Mouse (Mus musculus): ENCODE measurements around the gene Tnfaip3. TPM values are rescaled to one million over a fixed set of nuclear protein-coding genes. Genes with fewer than 3 reads are reported as not detected.

Gene Tnfaip3
- total RNA-seq (2021), result 1 to 10 TPM; 5.2 to 7.0 TPM

DNA sequence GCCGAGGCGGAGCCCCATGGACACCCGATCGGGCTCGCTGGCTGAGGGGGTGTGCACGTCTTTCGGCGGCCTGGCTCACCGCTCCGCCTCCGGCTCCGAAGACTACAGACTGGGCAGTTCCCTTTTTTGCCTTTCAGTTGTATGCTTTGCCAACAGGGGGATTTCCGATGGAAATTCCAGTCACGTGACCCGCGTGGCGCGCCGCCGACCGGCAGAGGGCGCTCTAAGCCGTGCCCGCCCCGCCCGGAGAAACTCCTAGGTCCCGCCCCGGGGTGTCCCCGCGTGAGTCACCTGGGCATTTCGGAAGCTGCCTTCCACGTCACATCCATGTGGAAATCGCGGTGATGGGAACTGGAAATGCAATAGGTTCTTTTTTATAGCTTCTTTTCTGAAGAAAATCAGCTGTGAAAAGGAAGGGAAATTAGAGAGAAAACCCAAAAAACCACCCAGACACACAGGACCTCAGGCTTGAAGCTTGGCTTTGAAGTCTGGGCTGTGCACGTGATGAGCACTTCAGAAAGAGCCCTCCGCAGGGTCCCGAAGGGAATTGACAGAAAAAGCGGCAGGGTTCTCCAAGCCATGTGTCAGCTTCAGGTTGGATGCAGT is at the start of gene Tnfaip3:
TSS of gene Tnfaip3 (minus strand) at position 401 of the 606 bp plus-strand sequence.
- peak; percentile 92 for DNase-seq
- intact Hi-C loops (cut with DNase I), result loop anchor here (2.0 kb wide), 1 partner anchor 171 kb away; no protein-coding TSS in a partner anchor

- intact Hi-C loops (cut with DNase I), result no loop called here
These were observed 49.5 kb upstream of the Tnfaip3 start for GRCm38 (mm10) chr10:19064651-19065601.

GRCm38 (mm10) chr10:19063670-19064069 is 48.2 kb upstream of the Tnfaip3 start:
- no peak for DNase-seq
- intact Hi-C loops (cut with DNase I), result no loop called here

More at GRCm38 (mm10) chr10:19064651-19065601, 49.5 kb upstream of the Tnfaip3 start:
- no peak for DNase-seq

DNA sequence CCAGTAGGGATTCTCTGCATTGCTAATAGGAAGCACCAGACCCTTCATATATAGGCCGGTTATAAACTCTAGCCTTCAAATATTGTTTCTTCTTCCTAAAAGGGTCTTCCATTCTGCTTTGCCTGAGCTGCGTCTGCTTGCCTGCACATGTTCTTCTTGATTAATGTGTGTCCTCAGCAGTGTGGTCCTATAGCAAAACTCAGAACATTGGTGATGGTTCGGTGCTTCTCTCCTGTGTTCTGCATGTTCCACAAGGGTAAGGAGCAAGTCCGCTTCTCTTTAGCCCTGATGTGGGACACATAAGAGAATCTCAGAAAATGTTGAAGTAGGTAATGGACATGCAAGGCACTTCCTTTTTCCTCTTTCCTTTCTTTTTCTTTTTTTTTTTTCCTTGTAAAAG is 47.8 kb upstream of the Tnfaip3 start:
- intact Hi-C loops (cut with DNase I), result no loop called here
- DNase-seq, result no peak

DNA sequence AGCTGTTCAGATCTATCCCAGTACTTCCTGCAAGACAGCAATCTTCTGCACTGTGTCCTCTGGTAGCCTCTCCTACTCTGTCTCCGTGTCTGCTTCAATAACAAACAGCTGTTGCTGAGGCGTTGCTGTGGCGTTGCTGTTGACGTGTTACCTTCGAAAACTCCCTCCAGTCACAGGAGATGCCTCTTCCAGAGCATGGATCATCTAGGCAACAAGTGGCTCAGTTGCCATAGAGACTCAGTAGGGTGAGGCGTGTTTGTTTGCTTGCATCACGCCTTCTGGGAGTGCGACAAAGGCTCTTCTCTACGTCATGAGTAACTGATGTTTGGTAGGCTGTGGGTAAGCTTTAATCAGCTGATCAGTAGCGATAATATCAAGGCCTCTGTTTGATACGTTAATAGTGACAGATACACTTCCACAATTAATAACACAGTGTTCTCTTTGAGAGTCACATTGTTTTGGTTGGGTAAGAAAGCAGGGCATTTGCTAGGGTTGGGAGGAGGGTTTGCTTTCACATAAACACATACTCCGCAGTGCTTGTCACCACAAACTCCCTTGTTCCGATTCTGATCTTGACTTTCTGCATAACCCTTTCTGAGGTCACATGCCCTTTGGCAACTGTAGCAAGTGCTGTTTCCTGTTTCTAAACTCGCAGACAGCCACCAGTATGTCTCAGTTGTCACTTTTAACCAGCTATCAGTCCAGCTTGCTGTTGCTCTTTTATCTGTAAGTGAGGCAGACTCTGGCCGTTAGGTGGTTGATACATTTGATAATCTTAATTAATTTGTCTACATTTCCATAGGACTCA is 46.8 kb upstream of the Tnfaip3 start:
- DNase-seq, result no peak
- intact Hi-C loops (cut with DNase I), result no loop called here

- no peak for DNase-seq
- intact Hi-C loops (cut with DNase I), result no loop called here
These were observed 45.7 kb upstream of the Tnfaip3 start for GRCm38 (mm10) chr10:19061201-19061600.

- DNase-seq, result no peak
- intact Hi-C loops (cut with DNase I), result no loop called here
These were observed 38.1 kb upstream of the Tnfaip3 start for GRCm38 (mm10) chr10:19053524-19053923.

GRCm38 (mm10) chr10:19045986-19046385 is 30.5 kb upstream of the Tnfaip3 start:
- no peak for DNase-seq
- intact Hi-C loops (cut with DNase I), result no loop called here

DNA sequence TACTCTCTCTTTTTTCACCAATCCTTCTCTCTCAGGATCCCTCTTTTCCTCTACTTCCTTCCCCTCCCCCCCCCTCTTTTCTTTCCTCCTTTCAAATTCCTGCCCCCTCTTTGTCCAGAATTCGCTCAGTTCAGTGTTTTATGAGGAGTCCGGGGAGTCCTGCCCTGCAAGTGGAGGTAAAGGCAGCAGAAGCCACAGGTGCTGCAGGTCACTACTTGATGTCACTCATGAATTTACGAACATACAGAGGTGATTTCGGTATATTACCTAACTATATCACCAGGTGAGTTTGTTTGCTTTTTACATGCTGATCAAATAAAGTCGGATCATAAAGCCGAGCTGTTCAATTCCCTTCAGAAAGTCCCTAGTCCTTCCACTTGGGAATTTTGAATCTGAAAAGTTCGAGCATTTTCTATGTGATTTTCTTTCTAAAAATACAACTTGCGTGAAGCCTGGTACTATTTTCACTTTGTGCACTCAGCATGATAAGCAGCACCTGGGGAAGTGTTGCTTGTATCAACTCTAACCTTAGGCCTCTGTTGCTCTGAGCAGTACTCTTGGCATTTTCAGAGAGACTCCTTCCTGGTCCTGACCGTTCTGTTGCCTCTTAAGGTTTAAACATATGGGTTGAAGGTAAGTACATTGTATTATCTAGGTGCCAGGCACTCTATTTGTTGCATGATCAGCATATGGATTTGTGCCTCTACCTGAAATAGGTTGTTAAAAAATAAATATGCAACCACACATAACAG is 29.5 kb upstream of the Tnfaip3 start:
- no peak for DNase-seq
- intact Hi-C loops (cut with DNase I), result no loop called here

GRCm38 (mm10) chr10:19043529-19044262 is 28.2 kb upstream of the Tnfaip3 start:
- DNase-seq, result no peak
- intact Hi-C loops (cut with DNase I), result no loop called here

- DNase-seq, result no peak
- intact Hi-C loops (cut with DNase I), result no loop called here
These were observed 24.7 kb upstream of the Tnfaip3 start for GRCm38 (mm10) chr10:19040147-19040546.

- intact Hi-C loops (cut with DNase I), result no loop called here
- peak; percentile 35 for DNase-seq
These were observed 19.3 kb upstream of the Tnfaip3 start for GRCm38 (mm10) chr10:19034764-19035163.

DNA sequence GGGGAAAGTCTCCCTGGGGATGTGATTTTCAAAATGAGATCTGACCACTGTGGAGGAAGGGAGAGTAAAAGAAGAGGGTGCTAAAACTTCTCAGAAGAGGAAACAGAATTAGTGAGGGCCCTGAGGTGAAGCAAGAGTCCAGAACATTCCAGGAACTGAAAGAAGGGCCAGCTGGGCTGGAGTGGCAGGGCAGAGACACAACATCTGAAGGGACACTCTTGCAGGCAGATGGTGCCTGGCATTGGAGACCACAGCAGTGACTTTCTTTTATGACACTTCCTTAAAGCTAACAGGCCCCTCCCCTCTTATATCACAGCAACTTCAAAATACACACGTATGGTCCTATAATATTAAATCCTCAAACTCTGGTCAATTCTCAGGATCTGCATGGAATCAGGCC is 18.2 kb upstream of the Tnfaip3 start:
- no peak for DNase-seq
- intact Hi-C loops (cut with DNase I), result no loop called here

GRCm38 (mm10) chr10:19031875-19032274 is 16.4 kb upstream of the Tnfaip3 start:
- DNase-seq, result no peak
- intact Hi-C loops (cut with DNase I), result no loop called here

GRCm38 (mm10) chr10:19030628-19031027 is 15.2 kb upstream of the Tnfaip3 start:
- no peak for DNase-seq

DNA sequence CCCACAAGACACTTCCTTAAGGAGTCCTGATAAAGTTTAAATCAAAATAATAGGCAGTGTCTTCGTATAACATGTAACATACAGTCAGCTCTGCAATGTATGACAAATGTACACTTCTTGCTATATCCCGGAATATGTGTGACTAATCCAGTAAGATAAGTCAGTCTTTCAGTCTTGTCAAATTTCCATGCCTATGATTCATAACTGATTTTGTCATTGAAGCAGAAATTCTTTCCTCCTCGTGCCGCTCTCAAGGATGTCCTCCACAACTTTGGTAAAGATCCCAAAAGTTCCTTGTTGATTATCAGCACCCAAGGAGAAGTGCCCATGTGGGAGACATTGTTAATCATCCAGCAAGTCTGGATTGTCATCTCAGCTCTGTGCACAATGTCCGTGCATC is 11.3 kb upstream of the Tnfaip3 start:
- no peak for DNase-seq
- intact Hi-C loops (cut with DNase I), result no loop called here

More at GRCm38 (mm10) chr10:19030628-19031027, 15.2 kb upstream of the Tnfaip3 start:
- intact Hi-C loops (cut with DNase I), result no loop called here

GRCm38 (mm10) chr10:19024353-19024752 is 8.9 kb upstream of the Tnfaip3 start:
- DNase-seq, result no peak
- intact Hi-C loops (cut with DNase I), result no loop called here

DNA sequence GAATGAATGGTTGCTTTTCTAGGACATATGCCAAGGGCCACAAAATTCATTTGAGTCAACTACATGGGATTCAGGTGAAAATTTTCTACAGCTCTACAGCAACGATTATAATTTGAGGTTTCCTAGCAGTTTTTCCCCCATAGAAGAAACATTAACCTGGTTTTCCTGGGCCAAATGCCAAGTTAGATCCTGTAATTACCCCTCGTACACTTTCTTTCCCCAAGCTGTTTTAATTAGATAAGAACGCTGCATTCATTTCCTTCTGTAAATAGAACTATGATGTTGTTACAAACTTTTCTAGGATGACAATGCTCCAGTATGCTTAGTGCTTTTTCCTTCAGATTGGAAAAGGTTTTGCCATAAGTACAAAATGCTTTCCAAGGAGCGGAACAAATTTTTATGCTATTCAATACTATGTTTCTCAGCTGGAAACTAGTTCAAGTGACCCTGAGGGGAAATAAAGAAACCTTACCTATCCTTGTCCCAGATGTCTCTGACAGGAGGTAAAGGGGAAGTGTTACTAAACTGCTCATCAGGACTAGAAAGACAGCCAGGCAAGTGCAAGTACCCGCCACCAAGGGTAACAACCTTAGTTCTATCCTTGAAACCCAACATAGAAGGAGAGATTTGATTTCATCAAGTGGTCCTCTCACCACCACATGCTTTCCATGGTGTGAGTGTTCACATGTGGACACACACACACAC is 8.3 kb upstream of the Tnfaip3 start:
- intact Hi-C loops (cut with DNase I), result no loop called here
- no peak for DNase-seq

GRCm38 (mm10) chr10:19022272-19022671 is 6.8 kb upstream of the Tnfaip3 start:
- intact Hi-C loops (cut with DNase I), result no loop called here
- DNase-seq, result no peak
